Mouse (Mus musculus): ENCODE measurements around the gene Pnpla1. TPM values are rescaled to one million over a fixed set of nuclear protein-coding genes. Genes with fewer than 3 reads are reported as not detected.
"Not testable (repeated sequence)": the region's sequence is repeated elsewhere in the genome, so short reads cannot be mapped to it uniquely, and the experiment has no call there.

Gene Pnpla1
- polyA plus RNA-seq, 1 experiment, result 0.44 TPM

DNA sequence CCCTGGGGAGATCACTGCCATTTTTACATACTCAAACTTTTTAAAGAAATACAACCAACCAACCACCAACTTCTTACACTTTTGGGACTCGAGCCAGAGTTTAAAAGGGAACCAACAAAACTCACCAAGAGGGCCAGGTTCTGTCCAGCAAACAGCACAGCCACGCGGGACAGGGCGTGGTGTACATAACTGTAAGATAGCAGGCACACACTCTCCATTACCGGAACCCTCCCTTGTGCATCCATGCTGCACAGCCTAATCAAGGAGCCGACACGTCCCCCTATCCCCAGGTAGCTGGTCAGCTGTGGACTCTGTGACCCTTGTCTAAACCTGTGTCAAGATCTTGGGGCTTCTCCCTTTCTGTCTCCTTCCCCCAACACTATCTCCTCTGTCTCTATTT, 20.4 kb upstream of the Pnpla1 start:
- Histone ChIP-seq H3K4me1 (ENCODE audit: control insufficient read depth, insufficient read depth, low read length) (no peaks in the 10 kb centered on the region), H3K4me3 (ENCODE audit: insufficient read depth, low read length) (no peak overlapping the region), H3K27ac (ENCODE audit: insufficient read depth, low read depth, low read length) (no peak overlapping the region)
- TF ChIP-seq CTCF (IDR thresholded peaks at IDR 0.05; ENCODE audit: low read depth, low read length), result no peak
- no peak for TF ChIP-seq POLR2A (IDR thresholded peaks at IDR 0.05; ENCODE audit: borderline replicate concordance, low read depth, low read length)

DNA sequence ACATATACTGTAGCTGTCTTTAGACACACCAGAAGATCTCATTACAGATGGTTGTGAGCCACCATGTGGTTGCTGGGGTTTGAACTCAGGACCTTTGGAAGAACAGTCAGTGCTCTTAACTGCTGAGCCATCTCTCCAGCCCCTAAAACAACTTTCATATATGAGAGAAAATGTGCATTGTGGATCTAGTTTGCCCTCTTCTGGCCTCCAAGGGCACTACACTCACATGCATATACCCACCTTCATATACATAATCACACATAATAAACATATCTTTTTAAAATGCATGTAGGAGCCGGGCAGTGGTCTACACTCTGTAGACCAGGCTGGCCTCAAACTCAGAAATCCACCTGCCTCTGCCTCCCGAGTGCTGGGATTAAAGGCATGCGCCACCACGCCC, 16.3 kb upstream of the Pnpla1 start:
- H3K4me3 ChIP-seq (ENCODE audit: insufficient read depth, low read length); H3K4me1 ChIP-seq (ENCODE audit: control insufficient read depth, insufficient read depth, low read length); H3K27ac ChIP-seq (ENCODE audit: insufficient read depth, low read depth, low read length): not testable (repeated sequence)

- Histone ChIP-seq H3K4me1 (ENCODE audit: control insufficient read depth, insufficient read depth, low read length) (no peaks in the 10 kb centered on the region), H3K4me3 (ENCODE audit: insufficient read depth, low read length) (no peak overlapping the region), H3K27ac (ENCODE audit: insufficient read depth, low read depth, low read length) (no peak overlapping the region)
- no peak for TF ChIP-seq CTCF (IDR thresholded peaks at IDR 0.05; ENCODE audit: low read depth, low read length)
- no peak for TF ChIP-seq POLR2A (IDR thresholded peaks at IDR 0.05; ENCODE audit: borderline replicate concordance, low read depth, low read length)
These were observed 14.5 kb upstream of the Pnpla1 start for GRCm38 (mm10) chr17:28843665-28844064.

GRCm38 (mm10) chr17:28846974-28847617, 11.1 kb upstream of the Pnpla1 start:
- no peak for TF ChIP-seq POLR2A (IDR thresholded peaks at IDR 0.05; ENCODE audit: borderline replicate concordance, low read depth, low read length)
- TF ChIP-seq CTCF (IDR thresholded peaks at IDR 0.05; ENCODE audit: low read depth, low read length), result no peak
- no peaks in the 10 kb centered on the region for H3K4me1 ChIP-seq (ENCODE audit: control insufficient read depth, insufficient read depth, low read length)
- H3K4me3 ChIP-seq (ENCODE audit: insufficient read depth, low read length), result no peak overlapping the region
- no peak overlapping the region for H3K27ac ChIP-seq (ENCODE audit: insufficient read depth, low read depth, low read length)

- H3K4me1 ChIP-seq (ENCODE audit: control insufficient read depth, insufficient read depth, low read length), result no peaks in the 10 kb centered on the region
- no peak overlapping the region for H3K27ac ChIP-seq (ENCODE audit: insufficient read depth, low read depth, low read length)
- H3K4me3 ChIP-seq (ENCODE audit: insufficient read depth, low read length), result no peak overlapping the region
- no peak for TF ChIP-seq POLR2A (IDR thresholded peaks at IDR 0.05; ENCODE audit: borderline replicate concordance, low read depth, low read length)
- no peak for TF ChIP-seq CTCF (IDR thresholded peaks at IDR 0.05; ENCODE audit: low read depth, low read length)
These were observed 7.7 kb upstream of the Pnpla1 start for GRCm38 (mm10) chr17:28850511-28850910.

DNA sequence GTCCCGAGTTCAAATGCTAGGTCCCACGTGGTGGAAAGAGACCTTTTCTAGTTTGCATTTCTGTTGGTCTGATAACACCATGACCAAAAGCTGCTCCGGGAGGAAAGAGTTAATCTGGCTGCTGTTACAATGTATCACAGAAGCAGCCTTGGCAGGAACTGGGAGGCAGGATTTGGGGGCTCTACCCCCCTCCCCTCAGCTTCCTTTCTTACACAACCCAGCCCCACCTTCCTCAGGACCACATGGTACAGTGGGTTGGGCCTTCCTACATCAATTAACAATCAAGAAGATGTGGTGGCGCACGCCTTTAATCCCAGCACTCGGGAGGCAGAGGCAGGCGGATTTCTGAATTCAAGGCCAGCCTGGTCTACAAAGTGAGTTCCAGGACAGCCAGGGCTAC, 3.8 kb upstream of the Pnpla1 start:
- no peak overlapping the region for H3K27ac ChIP-seq (ENCODE audit: insufficient read depth, low read depth, low read length)
- TF ChIP-seq CTCF (IDR thresholded peaks at IDR 0.05; ENCODE audit: low read depth, low read length) (no peak), POLR2A (IDR thresholded peaks at IDR 0.05; ENCODE audit: borderline replicate concordance, low read depth, low read length) (no peak)
- no peak overlapping the region for H3K4me3 ChIP-seq (ENCODE audit: insufficient read depth, low read length)
- no peaks in the 10 kb centered on the region for H3K4me1 ChIP-seq (ENCODE audit: control insufficient read depth, insufficient read depth, low read length)

DNA sequence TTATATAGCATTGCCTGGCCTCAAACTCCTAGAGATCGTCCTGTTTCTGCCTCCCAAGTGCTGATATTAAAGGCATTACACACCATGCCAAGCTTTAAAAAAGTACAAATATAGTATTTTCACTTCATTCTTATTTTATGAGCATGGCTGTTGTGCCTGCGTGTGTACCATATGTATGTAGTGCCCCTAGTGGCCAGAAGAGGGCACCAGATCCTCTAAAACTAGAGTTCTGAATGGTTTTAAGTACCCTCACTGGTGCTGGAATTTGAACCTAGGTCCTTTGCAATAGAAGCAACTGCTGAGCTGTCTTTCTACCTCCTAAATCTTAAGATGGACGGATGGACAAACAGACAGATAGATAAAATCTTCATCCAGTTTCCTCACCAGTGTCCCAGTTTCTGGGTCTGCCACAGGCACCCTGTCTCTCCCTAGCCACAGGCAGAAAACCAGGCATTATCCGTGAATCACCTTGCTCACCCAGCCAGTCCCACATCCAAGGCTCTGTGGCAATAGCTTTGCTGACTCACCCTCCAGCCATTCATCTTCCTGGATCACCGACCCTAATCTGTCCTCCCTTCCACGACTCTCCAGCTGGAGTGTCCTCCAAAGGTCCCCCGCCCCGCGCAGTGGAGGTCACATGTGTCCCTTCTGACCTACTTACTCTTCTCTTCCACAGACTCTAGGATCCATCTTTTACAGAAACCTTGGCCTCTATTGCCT, 2.9 kb upstream of the Pnpla1 start:
- Histone ChIP-seq H3K4me1 (ENCODE audit: control insufficient read depth, insufficient read depth, low read length) (no peaks in the 10 kb centered on the region), H3K27ac (ENCODE audit: insufficient read depth, low read depth, low read length) (no peak overlapping the region), H3K4me3 (ENCODE audit: insufficient read depth, low read length) (no peak overlapping the region)
- TF ChIP-seq POLR2A (IDR thresholded peaks at IDR 0.05; ENCODE audit: borderline replicate concordance, low read depth, low read length) (no peak), CTCF (IDR thresholded peaks at IDR 0.05; ENCODE audit: low read depth, low read length) (no peak)

DNA sequence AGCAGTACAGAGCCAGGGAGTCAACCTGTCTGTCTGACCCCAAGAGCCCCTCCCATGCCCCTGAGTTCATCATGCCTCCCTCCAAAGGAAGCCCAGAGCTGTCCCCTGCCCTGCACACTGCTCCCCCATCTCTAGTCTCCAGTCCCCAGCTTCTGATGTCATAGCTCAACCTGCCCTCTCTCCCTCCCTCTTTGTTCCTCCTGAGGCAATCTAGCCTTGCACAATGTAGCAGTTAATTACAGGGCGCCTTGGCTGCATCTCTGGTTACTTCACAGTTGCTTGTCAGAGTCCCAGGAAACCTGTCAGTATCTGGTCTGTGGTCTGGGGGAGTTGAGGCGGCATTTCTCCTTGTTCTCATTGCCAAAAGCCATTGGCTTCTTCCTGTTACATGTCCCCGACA, 2.2 kb upstream of the Pnpla1 start:
- Histone ChIP-seq H3K4me1 (ENCODE audit: control insufficient read depth, insufficient read depth, low read length) (no peaks in the 10 kb centered on the region), H3K27ac (ENCODE audit: insufficient read depth, low read depth, low read length) (no peak overlapping the region), H3K4me3 (ENCODE audit: insufficient read depth, low read length) (no peak overlapping the region)
- no peak for TF ChIP-seq POLR2A (IDR thresholded peaks at IDR 0.05; ENCODE audit: borderline replicate concordance, low read depth, low read length)
- TF ChIP-seq CTCF (IDR thresholded peaks at IDR 0.05; ENCODE audit: low read depth, low read length), result no peak

DNA sequence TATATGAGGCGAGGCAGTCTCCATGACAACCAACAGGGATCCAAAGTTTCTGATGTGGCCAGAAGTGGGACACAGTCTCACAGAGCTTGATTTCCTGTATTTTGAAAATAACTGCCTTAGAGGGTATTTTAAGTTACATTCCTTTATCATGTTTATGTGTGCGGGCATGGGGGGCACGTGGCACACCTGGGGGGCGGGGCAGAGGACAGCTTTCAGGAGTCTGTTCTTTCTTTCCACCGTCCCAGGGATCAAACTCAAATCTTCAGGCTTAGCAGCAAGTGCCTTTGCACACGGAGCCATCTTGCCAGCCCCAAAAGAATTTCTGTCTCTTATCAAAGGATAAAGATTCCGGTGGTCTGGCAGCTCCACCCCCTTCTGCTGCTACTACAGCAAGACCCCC, 5.7 kb downstream of the Pnpla1 start:
- peaks cover 3% of the 10 kb centered on the region for H3K4me1 ChIP-seq (ENCODE audit: control insufficient read depth, insufficient read depth, low read length)
- no peak overlapping the region for H3K27ac ChIP-seq (ENCODE audit: insufficient read depth, low read depth, low read length)
- H3K4me3 ChIP-seq (ENCODE audit: insufficient read depth, low read length), result no peak overlapping the region
- TF ChIP-seq CTCF (IDR thresholded peaks at IDR 0.05; ENCODE audit: low read depth, low read length), result no peak
- no peak for TF ChIP-seq POLR2A (IDR thresholded peaks at IDR 0.05; ENCODE audit: borderline replicate concordance, low read depth, low read length)

- no peak for TF ChIP-seq CTCF (IDR thresholded peaks at IDR 0.05; ENCODE audit: low read depth, low read length)
- TF ChIP-seq POLR2A (IDR thresholded peaks at IDR 0.05; ENCODE audit: borderline replicate concordance, low read depth, low read length), result no peak
These were observed 6.3 kb downstream of the Pnpla1 start for GRCm38 (mm10) chr17:28864464-28864863.

More at GRCm38 (mm10) chr17:28864464-28864863, 6.3 kb downstream of the Pnpla1 start:
- Histone ChIP-seq H3K4me1 (ENCODE audit: control insufficient read depth, insufficient read depth, low read length) (peaks cover 3% of the 10 kb centered on the region), H3K27ac (ENCODE audit: insufficient read depth, low read depth, low read length) (no peak overlapping the region), H3K4me3 (ENCODE audit: insufficient read depth, low read length) (no peak overlapping the region)
